Mouse (Mus musculus) embryonic fibroblast, embryonic 13.5 days (primary cell): Measurements from ENCODE around the gene Fam234b.

ENCODE experiments used
- CTCF ChIP-seq: IDR thresholded peaks from 2 replicates; pipeline ENCODE4 v1.5.1; 2011; ENCODE audit warnings: mild to moderate bottlenecking, control low read depth, low read length, moderate library complexity, borderline replicate concordance; ENCODE audit not compliant: insufficient read depth
- POLR2A ChIP-seq: IDR thresholded peaks from 2 replicates; pipeline ENCODE4 v1.6.1; 2011; ENCODE audit warnings: low read depth, mild to moderate bottlenecking, control low read depth, low read length, moderate library complexity

DNA sequence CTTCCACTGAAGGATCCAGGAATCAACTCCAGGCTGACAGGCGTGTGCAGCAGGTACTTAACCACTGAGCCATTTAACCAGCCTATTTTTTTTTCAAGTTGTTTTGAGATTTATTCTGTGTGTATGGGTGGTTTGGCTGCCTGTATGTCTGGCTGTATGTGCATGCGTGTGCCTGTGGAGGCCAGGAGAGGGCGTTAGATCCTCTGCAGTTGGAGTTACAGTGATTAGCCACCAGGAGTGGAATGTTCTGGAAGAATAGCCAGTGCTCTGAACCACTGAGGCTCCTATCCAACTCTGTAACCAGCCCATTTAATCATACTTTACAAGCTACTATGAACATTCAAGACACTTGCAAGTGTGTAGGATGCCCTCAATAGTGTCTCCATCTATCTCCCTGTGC, 38.8 kb downstream of the Fam234b start:
- TF ChIP-seq CTCF (no peak), POLR2A (no peak)
